Mouse (Mus musculus) forebrain, embryonic 15.5 days (tissue): ENCODE results near the gene Cisd2. TPM values are rescaled to one million over a fixed set of nuclear protein-coding genes. Genes with fewer than 3 reads are reported as not detected.

Source experiments
- ATAC-seq: fragments of 200-750 bp; cut with Nextera tagmentation; replicated peaks from 2 replicates; pipeline ENCODE4 v1.8.0; 2017; ENCODE audit warnings: mild to moderate bottlenecking, moderate TSS enrichment, moderate library complexity
- H3K27ac ChIP-seq: fragments of 300-500 bp; sonication (generic); replicated peaks from 2 replicates; pipeline ENCODE4 v1.5.1; 2015; ENCODE audit warnings: mild to moderate bottlenecking, inconsistent platforms
- H3K27me3 ChIP-seq: fragments of 300-500 bp; sonication (generic); 2 replicates; pipeline ENCODE4 v1.6.1; 2015; ENCODE audit warnings: inconsistent platforms
- H3K36me3 ChIP-seq: fragments of 300-500 bp; sonication (generic); 2 replicates; pipeline ENCODE4 v1.6.1; 2015; ENCODE audit warnings: mild to moderate bottlenecking, inconsistent platforms
- H3K4me1 ChIP-seq: fragments of 300-500 bp; sonication (generic); 2 replicates; pipeline ENCODE4 v1.6.1; 2015; ENCODE audit warnings: inconsistent platforms
- H3K4me2 ChIP-seq: fragments of 300-500 bp; sonication (generic); replicated peaks from 2 replicates; pipeline ENCODE4 v1.6.1; 2015; ENCODE audit warnings: mild to moderate bottlenecking, inconsistent platforms
- H3K4me3 ChIP-seq: fragments of 300-500 bp; sonication (generic); 2 replicates; pipeline ENCODE4 v1.5.1; 2015; ENCODE audit warnings: mild to moderate bottlenecking, inconsistent platforms
- H3K9ac ChIP-seq: fragments of 300-500 bp; sonication (generic); replicated peaks from 2 replicates; pipeline ENCODE4 v1.6.1; 2015; ENCODE audit warnings: mild to moderate bottlenecking, inconsistent platforms
- H3K9me3 ChIP-seq: fragments of 300-500 bp; sonication (generic); 2 replicates; pipeline ENCODE4 v1.6.1; 2016; ENCODE audit warnings: inconsistent platforms
- WGBS: fragments of 180-500 bp; shearing (Covaris S2); methylation state at CpG from one replicate; pipeline ENCODE4 v1.1.7; 2015; ENCODE audit warnings: mixed read lengths; 5-methylcytosine and 5-hydroxymethylcytosine counted together
- polyA plus RNA-seq: library from polyadenylated mRNA; unstranded; fragments of >200 nt; fragmentation: Nextera tagmentation; extraction: Ambion mirVana; gene quantifications from 2 replicates; pipeline ENCODE4 v1.2.1, GENCODE M21; 2015

Cisd2 gene
- polyA plus RNA-seq, 1 experiment from 2014 or later = 71.4 TPM

GRCm38 (mm10) chr3:135437758-135438495 is 14.2 kb upstream of the Cisd2 start, which contains the start of gene Ube2d3:
Gene Ube2d3, plus strand, starts transcription at chr3:135438149.
- H3K4me3 ChIP-seq = peak within 1 kb of the TSS; percentile 87
- no peaks in the 10 kb centered on the region for H3K27me3 ChIP-seq
- WGBS = under 1% methylated on average over 55 of the region's 56 CpGs
- peak within 1 kb of the TSS; percentile 89 for H3K4me2 ChIP-seq
- no peaks in the 10 kb centered on the region for H3K9me3 ChIP-seq
- peak within 1 kb of the TSS; percentile 95 for H3K9ac ChIP-seq
- peak; percentile 96 for ATAC-seq
- H3K36me3 ChIP-seq = no peaks in the 10 kb centered on the region
- peak within 1 kb of the TSS; percentile 100 for H3K27ac ChIP-seq
- peaks cover 34% of the 10 kb centered on the region for H3K4me1 ChIP-seq

- Histone ChIP-seq H3K4me2 (peak overlapping the region; percentile 50), H3K27me3 (no peaks in the 10 kb centered on the region), H3K4me1 (peaks cover 29% of the 10 kb centered on the region), H3K9me3 (no peaks in the 10 kb centered on the region), H3K4me3 (peak overlapping the region; percentile 87), H3K9ac (peak overlapping the region; percentile 75), H3K36me3 (no peaks in the 10 kb centered on the region), H3K27ac (peak overlapping the region; percentile 100)
- no peak for ATAC-seq
- 36% methylated on average over 14 of the region's 14 CpGs for WGBS
These were observed 13.3 kb upstream of the Cisd2 start for GRCm38 (mm10) chr3:135436901-135437616.

GRCm38 (mm10) chr3:135422856-135423607 is 693 bp downstream of the Cisd2 start:
- 0 out of 2 replicates have a peak, but pooled peaks cover 5% of the 10 kb centered on the region for H3K36me3 ChIP-seq
- ATAC-seq = peak; percentile 99
- under 1% methylated on average over 103 of the region's 103 CpGs for WGBS

GRCm38 (mm10) chr3:135422232-135422855 is 1.4 kb downstream of the Cisd2 start:
- Histone ChIP-seq H3K4me3 (peak overlapping the region; percentile 74), H3K4me1 (peaks cover 19% of the 10 kb centered on the region), H3K36me3 (no peaks in the 10 kb centered on the region), H3K27me3 (no peaks in the 10 kb centered on the region), H3K9me3 (no peaks in the 10 kb centered on the region), H3K4me2 (peak overlapping the region; percentile 52), H3K27ac (peak overlapping the region; percentile 98), H3K9ac (peak overlapping the region; percentile 78)
- ATAC-seq = peak; percentile 1
- 27% methylated on average over 8 of the region's 8 CpGs for WGBS

More at GRCm38 (mm10) chr3:135422856-135423607, 693 bp downstream of the Cisd2 start:
- H3K27ac ChIP-seq = peak overlapping the region; percentile 98
- H3K9ac ChIP-seq = peak overlapping the region; percentile 78
- H3K4me3 ChIP-seq = peak overlapping the region; percentile 74
- H3K9me3 ChIP-seq = no peaks in the 10 kb centered on the region
- no peaks in the 10 kb centered on the region for H3K27me3 ChIP-seq
- H3K4me1 ChIP-seq = peaks cover 19% of the 10 kb centered on the region
- peak overlapping the region; percentile 52 for H3K4me2 ChIP-seq

- Histone ChIP-seq H3K27me3 (no peaks in the 10 kb centered on the region), H3K9ac (no peak overlapping the region), H3K4me2 (no peak overlapping the region)
These were observed 2.5 kb downstream of the Cisd2 start for GRCm38 (mm10) chr3:135421310-135421594.

GRCm38 (mm10) chr3:135420542-135421309 is 3.0 kb downstream of the Cisd2 start:
- Histone ChIP-seq H3K27me3 (no peaks in the 10 kb centered on the region), H3K4me2 (no peak overlapping the region), H3K4me3 (no peak overlapping the region), H3K9me3 (no peaks in the 10 kb centered on the region), H3K9ac (no peak overlapping the region), H3K36me3 (no peaks in the 10 kb centered on the region), H3K27ac (no peak overlapping the region), H3K4me1 (peaks cover 19% of the 10 kb centered on the region)
- ATAC-seq = no peak
- WGBS = 88% methylated on average over 9 of the region's 9 CpGs

More at GRCm38 (mm10) chr3:135421310-135421594, 2.5 kb downstream of the Cisd2 start:
- Histone ChIP-seq H3K4me1 (peaks cover 19% of the 10 kb centered on the region), H3K4me3 (no peak overlapping the region), H3K27ac (no peak overlapping the region), H3K36me3 (no peaks in the 10 kb centered on the region), H3K9me3 (no peaks in the 10 kb centered on the region)
- no peak for ATAC-seq

- H3K27me3 ChIP-seq = no peaks in the 10 kb centered on the region
- H3K9me3 ChIP-seq = no peaks in the 10 kb centered on the region
- H3K27ac ChIP-seq = no peak overlapping the region
- H3K4me3 ChIP-seq = no peak overlapping the region
- H3K9ac ChIP-seq = no peak overlapping the region
- no peaks in the 10 kb centered on the region for H3K36me3 ChIP-seq
- no peak for ATAC-seq
- peaks cover 12% of the 10 kb centered on the region for H3K4me1 ChIP-seq
- WGBS = 75% methylated on average over 3 of the region's 3 CpGs
- no peak overlapping the region for H3K4me2 ChIP-seq
These were observed 5.9 kb downstream of the Cisd2 start for GRCm38 (mm10) chr3:135417799-135418198.

GRCm38 (mm10) chr3:135417245-135417644 is 6.5 kb downstream of the Cisd2 start:
- WGBS = 92% methylated on average over 3 of the region's 3 CpGs

GRCm38 (mm10) chr3:135411824-135412223 is 11.9 kb downstream of the Cisd2 start:
- Histone ChIP-seq H3K4me1 (no peaks in the 10 kb centered on the region), H3K27ac (no peak overlapping the region), H3K36me3 (peaks cover 15% of the 10 kb centered on the region), H3K9me3 (no peaks in the 10 kb centered on the region), H3K4me2 (no peak overlapping the region), H3K4me3 (no peak overlapping the region), H3K9ac (no peak overlapping the region), H3K27me3 (no peaks in the 10 kb centered on the region)
- no peak for ATAC-seq
- 61% methylated on average over 9 of the region's 9 CpGs for WGBS

More at GRCm38 (mm10) chr3:135417245-135417644, 6.5 kb downstream of the Cisd2 start:
- H3K4me3 ChIP-seq = no peak overlapping the region
- H3K4me2 ChIP-seq = no peak overlapping the region
- no peaks in the 10 kb centered on the region for H3K9me3 ChIP-seq
- H3K27me3 ChIP-seq = no peaks in the 10 kb centered on the region
- no peak overlapping the region for H3K9ac ChIP-seq
- no peaks in the 10 kb centered on the region for H3K36me3 ChIP-seq
- H3K4me1 ChIP-seq = peaks cover 9% of the 10 kb centered on the region
- H3K27ac ChIP-seq = no peak overlapping the region
- no peak for ATAC-seq

- peaks cover 16% of the 10 kb centered on the region for H3K36me3 ChIP-seq
- no peak overlapping the region for H3K27ac ChIP-seq
- 94% methylated on average over 12 of the region's 12 CpGs for WGBS
- H3K9ac ChIP-seq = no peak overlapping the region
- no peak overlapping the region for H3K4me2 ChIP-seq
- H3K27me3 ChIP-seq = no peaks in the 10 kb centered on the region
- ATAC-seq = no peak
- no peak overlapping the region for H3K4me3 ChIP-seq
- no peaks in the 10 kb centered on the region for H3K4me1 ChIP-seq
- H3K9me3 ChIP-seq = no peaks in the 10 kb centered on the region
These were observed 12.7 kb downstream of the Cisd2 start for GRCm38 (mm10) chr3:135411056-135411455.

GRCm38 (mm10) chr3:135409219-135409618 is 14.5 kb downstream of the Cisd2 start:
- H3K9me3 ChIP-seq = no peaks in the 10 kb centered on the region
- H3K9ac ChIP-seq = no peak overlapping the region
- no peaks in the 10 kb centered on the region for H3K4me1 ChIP-seq
- WGBS = 97% methylated on average over 5 of the region's 5 CpGs
- H3K27ac ChIP-seq = no peak overlapping the region
- H3K4me2 ChIP-seq = no peak overlapping the region
- H3K27me3 ChIP-seq = no peaks in the 10 kb centered on the region
- H3K36me3 ChIP-seq = peaks cover 22% of the 10 kb centered on the region
- no peak for ATAC-seq
- no peak overlapping the region for H3K4me3 ChIP-seq
